Mouse (Mus musculus) liver, adult 2 months (tissue): ENCODE data around the gene Padi6. TPM values are rescaled to one million over a fixed set of nuclear protein-coding genes. Genes with fewer than 3 reads are reported as not detected.

Experiments
- DNase-seq: peaks from one replicate; pipeline ENCODE4 v3.0.0-alpha.2; 2011; ENCODE audit warnings: low read depth, low spot score; ENCODE audit errors: extremely low read depth
- H3K27ac ChIP-seq: fragments of 200-500 bp; replicated peaks from 2 replicates; pipeline ENCODE4 v1.5.1; 2012; ENCODE audit warnings: low read depth, mild to moderate bottlenecking, control low read depth, inconsistent platforms, low read length; ENCODE audit not compliant: insufficient read depth
- H3K27me3 ChIP-seq: fragments of 200-500 bp; 2 replicates; pipeline ENCODE4 v1.6.1; 2012; ENCODE audit warnings: mild to moderate bottlenecking, moderate library complexity, low read length, inconsistent platforms; ENCODE audit not compliant: control insufficient read depth, insufficient read depth
- H3K36me3 ChIP-seq: fragments of 200-500 bp; 2 replicates; pipeline ENCODE4 v1.6.1; 2012; ENCODE audit warnings: low read length, inconsistent platforms; ENCODE audit not compliant: control insufficient read depth, insufficient read depth
- H3K4me1 ChIP-seq: fragments of 200-500 bp; 2 replicates; pipeline ENCODE4 v1.6.1; 2011; ENCODE audit warnings: low read length; ENCODE audit not compliant: control insufficient read depth, insufficient read depth
- H3K4me3 ChIP-seq: fragments of 200-500 bp; 2 replicates; pipeline ENCODE4 v1.5.1; 2011; ENCODE audit warnings: low read depth, mild to moderate bottlenecking, control low read depth, low read length, moderate library complexity; ENCODE audit not compliant: insufficient read depth
- H3K79me2 ChIP-seq: fragments of 200-500 bp; 2 replicates; pipeline ENCODE4 v1.6.1; 2012; ENCODE audit warnings: inconsistent platforms, mild to moderate bottlenecking, low read length, moderate library complexity; ENCODE audit not compliant: control insufficient read depth, insufficient read depth
- H3K9ac ChIP-seq: fragments of 200-500 bp; 2 replicates; pipeline ENCODE4 v1.6.1; 2012; ENCODE audit warnings: low read depth, mild to moderate bottlenecking, control low read depth, inconsistent platforms, low read length
- CTCF ChIP-seq: fragments of 200-500 bp; IDR thresholded peaks from 2 replicates; pipeline ENCODE4 v1.5.1; 2011; ENCODE audit warnings: low read depth, low read length, control low read depth
- POLR2A ChIP-seq: fragments of 200-500 bp; IDR thresholded peaks from 2 replicates; pipeline ENCODE4 v1.6.1; 2011; ENCODE audit warnings: low read length, control low read depth; ENCODE audit not compliant: insufficient read depth; ENCODE audit errors: extremely low read depth
- WGBS: fragments of 180-500 bp; shearing (Covaris S2); methylation state at CpG from one replicate; pipeline ENCODE4 v1.1.7; 2018; 5-methylcytosine and 5-hydroxymethylcytosine counted together
- polyA plus RNA-seq: library from polyadenylated mRNA; depleted of rRNA; stranded (reverse); fragments of >200 nt; gene quantifications from 2 replicates; pipeline ENCODE4 v1.2.3, GENCODE M21; 2012
- total RNA-seq: library from RNA; depleted of rRNA; stranded (reverse); fragments of >200 nt; gene quantifications from 2 replicates; pipeline ENCODE4 v1.2.3, GENCODE M21; 2014

Gene Padi6
- total and polyA plus RNA-seq, 2 experiments, result not detected

DNA sequence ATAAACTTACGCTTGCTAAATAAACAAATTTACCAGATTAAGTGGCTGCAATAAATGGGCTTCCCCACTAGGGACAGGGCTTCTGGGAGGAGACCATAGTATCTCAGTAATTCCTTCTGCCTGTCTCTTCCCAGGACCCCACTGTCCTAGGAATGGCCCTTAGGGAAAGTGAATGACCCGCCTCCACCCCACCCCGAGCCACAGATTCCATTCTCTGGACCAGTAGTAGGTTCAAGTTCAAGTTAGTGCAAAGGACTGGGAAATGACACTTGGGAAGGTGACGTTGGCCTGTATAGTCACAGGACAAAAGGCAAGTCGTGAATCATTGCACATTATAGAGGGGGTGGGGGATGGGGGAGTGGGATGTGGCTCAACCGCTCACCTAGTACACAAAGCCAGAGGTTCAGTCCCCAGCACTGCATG lies 57.6 kb downstream of the Padi6 start:
- H3K4me3 ChIP-seq, result no peak overlapping the region
- TF ChIP-seq POLR2A (no peak), CTCF (no peak)
- no peak for DNase-seq

GRCm38 (mm10) chr4:140684141-140684871 lies 58.1 kb downstream of the Padi6 start:
- TF ChIP-seq POLR2A (no peak), CTCF (no peak)
- no peak overlapping the region for H3K4me3 ChIP-seq

More for the DNA sequence above, 57.6 kb downstream of the Padi6 start:
- no peaks in the 10 kb centered on the region for H3K79me2 ChIP-seq
- no peaks in the 10 kb centered on the region for H3K4me1 ChIP-seq
- H3K27me3 ChIP-seq, result no peaks in the 10 kb centered on the region
- H3K36me3 ChIP-seq, result no peaks in the 10 kb centered on the region
- H3K9ac ChIP-seq, result no peak overlapping the region
- no peak overlapping the region for H3K27ac ChIP-seq
- 69% methylated on average over 6 of the region's 6 CpGs for WGBS

DNA sequence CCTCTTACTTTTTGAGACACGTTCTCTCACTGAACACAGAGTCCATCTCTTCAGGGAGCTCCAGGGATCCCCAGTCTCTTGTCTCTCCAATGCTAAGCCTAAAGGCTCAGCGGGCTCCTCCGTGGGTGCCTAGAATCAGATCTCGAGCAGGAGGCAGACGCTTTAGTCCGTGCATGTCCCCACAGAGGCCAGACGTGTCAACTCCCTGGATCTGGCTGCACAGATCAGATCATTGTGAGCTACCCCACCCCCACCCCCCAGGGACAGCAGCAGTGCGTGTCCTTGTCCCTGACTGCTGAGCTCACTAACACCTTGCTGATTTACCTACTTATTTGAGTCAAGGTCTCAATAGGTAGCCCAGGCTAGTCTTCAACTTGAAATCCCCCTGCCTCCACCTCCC lies 58.8 kb downstream of the Padi6 start:
- WGBS, result 70% methylated on average over 8 of the region's 8 CpGs
- no peaks in the 10 kb centered on the region for H3K79me2 ChIP-seq
- no peaks in the 10 kb centered on the region for H3K36me3 ChIP-seq
- no peak overlapping the region for H3K9ac ChIP-seq
- H3K4me3 ChIP-seq, result no peak overlapping the region
- no peaks in the 10 kb centered on the region for H3K27me3 ChIP-seq
- DNase-seq, result no peak
- TF ChIP-seq POLR2A (no peak), CTCF (no peak)
- H3K4me1 ChIP-seq, result 0 out of 2 replicates have a peak, but pooled peaks cover 2% of the 10 kb centered on the region
- no peak overlapping the region for H3K27ac ChIP-seq

More at GRCm38 (mm10) chr4:140684141-140684871, 58.1 kb downstream of the Padi6 start:
- 0 out of 2 replicates have a peak, but pooled peaks cover 2% of the 10 kb centered on the region for H3K4me1 ChIP-seq
- H3K36me3 ChIP-seq, result no peaks in the 10 kb centered on the region
- no peaks in the 10 kb centered on the region for H3K27me3 ChIP-seq
- no peak overlapping the region for H3K9ac ChIP-seq
- DNase-seq, result no peak
- WGBS, result 46% methylated on average over 16 of the region's 16 CpGs
- no peak overlapping the region for H3K27ac ChIP-seq
- H3K79me2 ChIP-seq, result no peaks in the 10 kb centered on the region

DNA sequence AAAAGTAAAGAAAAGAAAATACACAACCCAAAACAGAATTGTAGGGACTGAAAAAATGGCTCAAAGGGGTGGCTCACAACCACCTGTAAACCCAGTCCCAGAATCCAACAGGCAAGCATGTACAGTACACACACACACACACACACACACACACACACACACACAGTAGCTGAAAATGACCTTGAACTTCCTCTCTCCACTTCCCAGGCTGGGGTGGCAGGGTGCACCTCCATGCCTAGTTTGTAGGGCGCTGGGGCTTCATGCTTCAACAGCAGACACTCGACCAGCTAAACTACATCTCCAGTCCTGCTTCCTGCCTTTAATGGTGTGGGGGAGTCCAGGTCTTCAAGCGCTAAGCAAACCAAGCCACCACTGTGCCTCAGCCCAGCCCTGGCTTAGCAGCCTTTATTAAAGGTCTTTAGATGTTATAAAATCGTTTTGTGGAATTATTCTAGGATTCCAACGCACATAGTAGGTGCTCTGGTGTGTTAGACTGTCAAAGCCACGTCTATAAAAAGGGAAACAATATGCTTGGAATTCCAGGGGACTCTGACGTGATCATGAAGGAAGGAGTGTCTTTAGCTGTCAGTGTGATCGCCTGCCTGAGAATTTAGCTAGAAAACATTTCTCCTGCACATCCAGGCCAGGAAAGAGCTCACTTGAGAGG lies 61.6 kb downstream of the Padi6 start:
- WGBS, result 58% methylated on average over 8 of the region's 8 CpGs
- no peak overlapping the region for H3K27ac ChIP-seq
- TF ChIP-seq POLR2A (no peak), CTCF (no peak)
- H3K4me1 ChIP-seq, result 0 out of 2 replicates have a peak, but pooled peaks cover 2% of the 10 kb centered on the region
- no peaks in the 10 kb centered on the region for H3K36me3 ChIP-seq
- no peak overlapping the region for H3K9ac ChIP-seq
- no peaks in the 10 kb centered on the region for H3K79me2 ChIP-seq
- H3K27me3 ChIP-seq, result no peaks in the 10 kb centered on the region
- H3K4me3 ChIP-seq, result no peak overlapping the region
- no peak for DNase-seq

GRCm38 (mm10) chr4:140679723-140680380 lies 62.6 kb downstream of the Padi6 start:
- Histone ChIP-seq H3K79me2 (no peaks in the 10 kb centered on the region), H3K36me3 (no peaks in the 10 kb centered on the region), H3K9ac (no peak overlapping the region), H3K27me3 (no peaks in the 10 kb centered on the region), H3K27ac (no peak overlapping the region), H3K4me3 (no peak overlapping the region), H3K4me1 (0 out of 2 replicates have a peak, but pooled peaks cover 2% of the 10 kb centered on the region)
- DNase-seq, result peak; percentile 44
- WGBS, result 21% methylated on average over 18 of the region's 18 CpGs
- TF ChIP-seq POLR2A, result no peak
- TF ChIP-seq CTCF, result peak; percentile 90
